Mouse (Mus musculus): Measurements from ENCODE around the gene Mdk. TPM values are rescaled to one million over a fixed set of nuclear protein-coding genes. Genes with fewer than 3 reads are reported as not detected.

Mdk gene
- polyA plus RNA-seq, 1 experiment from 2014 or later: 984 TPM

- Histone ChIP-seq H3K4me1 (replicated peaks; ENCODE audit: control insufficient read depth, insufficient read depth, low read length) (peaks cover 10% of the 10 kb centered on the region; the same call in 1 of the 2 replicates), H3K27ac (ENCODE audit: low read depth, low read length) (peak overlapping the region; percentile 96), H3K9me3 (ENCODE audit: control insufficient read depth, low read length) (no peaks in the 10 kb centered on the region), H3K27me3 (ENCODE audit: control insufficient read depth, insufficient read depth, low read length) (no peaks in the 10 kb centered on the region), H3K9ac (ENCODE audit: low read depth, low read length) (peak overlapping the region; percentile 99), H3K36me3 (ENCODE audit: control insufficient read depth, insufficient read depth, low read length) (no peaks in the 10 kb centered on the region), H3K4me2 (replicated peaks; ENCODE audit: low read depth, low read length) (peak overlapping the region; percentile 91), H3K4me3 (ENCODE audit: low read depth, low read length) (peak overlapping the region; percentile 88)
- peak; percentile 89 for DNase-seq (ENCODE audit: low spot score)
- WGBS: 2% methylated on average over 40 of the region's 50 CpGs
- ATAC-seq (ENCODE audit: low FRiP score): peak; percentile 81
Measured at GRCm38 (mm10) chr2:91931328-91932159, 553 bp downstream of the Mdk start.

- DNase-seq (ENCODE audit: low spot score): peak; percentile 64
- under 1% methylated on average over 23 of the region's 23 CpGs for WGBS
Measured at GRCm38 (mm10) chr2:91930761-91931291, 1.3 kb downstream of the Mdk start.

GRCm38 (mm10) chr2:91929936-91930335, 2.2 kb downstream of the Mdk start:
- H3K27me3 ChIP-seq (ENCODE audit: control insufficient read depth, insufficient read depth, low read length): no peaks in the 10 kb centered on the region; the same call in 1 of the 2 replicates
- peaks cover 10% of the 10 kb centered on the region; the same call in 1 of the 2 replicates for H3K4me1 ChIP-seq (replicated peaks; ENCODE audit: control insufficient read depth, insufficient read depth, low read length)
- H3K9ac ChIP-seq (ENCODE audit: low read depth, low read length): peak overlapping the region; percentile 99
- H3K4me3 ChIP-seq (ENCODE audit: low read depth, low read length): peak overlapping the region; percentile 88
- peak overlapping the region; percentile 58; the same call in 1 of the 2 replicates for H3K27ac ChIP-seq (ENCODE audit: low read depth, low read length)
- DNase-seq (ENCODE audit: low spot score) (peak; percentile 92), ATAC-seq (ENCODE audit: low FRiP score) (peak; percentile 8; the same call in 1 of the 2 replicates)
- H3K36me3 ChIP-seq (ENCODE audit: control insufficient read depth, insufficient read depth, low read length): no peaks in the 10 kb centered on the region
- H3K4me2 ChIP-seq (replicated peaks; ENCODE audit: low read depth, low read length): peak overlapping the region; percentile 91
- WGBS: 9% methylated on average over 12 of the region's 12 CpGs
- no peaks in the 10 kb centered on the region for H3K9me3 ChIP-seq (ENCODE audit: control insufficient read depth, low read length)

More at GRCm38 (mm10) chr2:91930761-91931291, 1.3 kb downstream of the Mdk start:
- Histone ChIP-seq H3K27ac (ENCODE audit: low read depth, low read length) (peak overlapping the region; percentile 96), H3K9me3 (ENCODE audit: control insufficient read depth, low read length) (no peaks in the 10 kb centered on the region), H3K4me2 (replicated peaks; ENCODE audit: low read depth, low read length) (peak overlapping the region; percentile 91), H3K9ac (ENCODE audit: low read depth, low read length) (peak overlapping the region; percentile 99), H3K36me3 (ENCODE audit: control insufficient read depth, insufficient read depth, low read length) (no peaks in the 10 kb centered on the region), H3K4me3 (ENCODE audit: low read depth, low read length) (peak overlapping the region; percentile 88), H3K27me3 (ENCODE audit: control insufficient read depth, insufficient read depth, low read length) (no peaks in the 10 kb centered on the region; the same call in 1 of the 2 replicates), H3K4me1 (replicated peaks; ENCODE audit: control insufficient read depth, insufficient read depth, low read length) (peaks cover 10% of the 10 kb centered on the region; the same call in 1 of the 2 replicates)
- peak; percentile 12; the same call in 1 of the 2 replicates for ATAC-seq (ENCODE audit: low FRiP score)

DNA sequence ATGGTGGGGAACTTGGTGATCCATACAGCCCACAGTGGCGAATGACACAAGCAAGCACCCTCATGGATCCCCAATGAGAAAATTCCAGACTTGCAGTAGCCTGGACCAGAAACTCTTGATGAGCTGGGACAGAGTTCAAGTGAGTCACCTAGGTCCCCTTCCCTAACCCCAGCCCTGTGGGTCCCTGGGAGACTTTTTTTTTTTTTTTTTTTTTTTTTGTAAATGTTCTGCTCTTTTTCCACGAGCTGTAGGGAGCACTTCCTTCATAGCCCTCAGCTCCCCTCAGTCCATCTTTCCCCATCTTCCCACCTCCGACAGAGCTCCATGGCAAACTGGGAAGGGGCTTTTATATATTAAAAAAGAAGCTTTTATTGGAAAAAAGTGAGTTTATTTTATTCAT, 2.6 kb downstream of the Mdk start:
- 50% methylated on average over 3 of the region's 3 CpGs for WGBS
- H3K9me3 ChIP-seq (ENCODE audit: control insufficient read depth, low read length): no peaks in the 10 kb centered on the region
- ATAC-seq (ENCODE audit: low FRiP score): no peak
- H3K4me2 ChIP-seq (replicated peaks; ENCODE audit: low read depth, low read length): peak overlapping the region; percentile 91; the same call in 1 of the 2 replicates
- DNase-seq (ENCODE audit: low spot score): no peak
- H3K27me3 ChIP-seq (ENCODE audit: control insufficient read depth, insufficient read depth, low read length): no peaks in the 10 kb centered on the region; the same call in 1 of the 2 replicates
- H3K9ac ChIP-seq (ENCODE audit: low read depth, low read length): peak overlapping the region; percentile 60; the same call in 1 of the 2 replicates
- H3K4me3 ChIP-seq (ENCODE audit: low read depth, low read length): peak overlapping the region; percentile 88
- H3K27ac ChIP-seq (ENCODE audit: low read depth, low read length): 0 out of 2 replicates have a peak overlapping the region, but pooled peaks have one; percentile 58
- no peaks in the 10 kb centered on the region for H3K36me3 ChIP-seq (ENCODE audit: control insufficient read depth, insufficient read depth, low read length)
- peaks cover 10% of the 10 kb centered on the region; the same call in 1 of the 2 replicates for H3K4me1 ChIP-seq (replicated peaks; ENCODE audit: control insufficient read depth, insufficient read depth, low read length)

DNA sequence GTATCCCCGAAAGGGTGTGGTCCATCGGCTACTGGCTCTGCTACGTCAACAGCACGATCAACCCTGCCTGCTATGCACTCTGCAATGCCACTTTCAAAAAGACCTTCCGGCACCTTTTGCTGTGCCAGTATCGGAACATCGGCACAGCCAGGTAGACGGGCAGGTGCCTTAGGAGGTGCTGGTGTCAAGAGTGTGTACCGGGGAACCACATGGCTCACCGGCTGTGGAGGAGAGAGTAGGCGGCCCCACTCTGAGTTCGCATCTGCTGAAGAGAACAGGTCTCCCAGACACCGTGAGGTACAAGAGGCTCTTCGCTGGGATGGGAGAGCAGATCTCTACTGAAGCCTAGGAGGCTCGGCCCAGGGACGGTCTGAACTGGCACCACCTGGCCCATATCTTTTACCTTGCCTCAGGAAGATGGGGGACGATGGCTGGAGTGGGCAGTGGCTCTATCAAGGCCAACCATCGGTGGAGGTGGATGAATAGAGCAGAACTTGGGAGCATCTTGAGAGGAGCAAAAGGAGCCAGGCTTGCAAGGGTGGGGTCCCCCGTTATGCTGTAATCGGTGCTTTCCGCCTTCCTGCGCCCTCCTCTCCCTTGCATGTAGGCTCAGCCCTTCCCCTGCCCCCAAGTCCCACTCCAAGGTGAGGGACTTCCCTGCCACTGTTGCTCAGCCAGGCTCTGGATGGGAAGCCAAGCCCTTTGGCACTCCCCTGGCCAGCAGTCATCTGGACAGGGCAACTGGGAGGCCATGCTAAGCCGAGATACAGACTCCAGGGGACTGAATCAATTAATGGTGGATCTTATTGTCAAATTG, 3.4 kb downstream of the Mdk start:
- DNase-seq (ENCODE audit: low spot score): no peak
- no peak for ATAC-seq (ENCODE audit: low FRiP score)
- no peak overlapping the region for H3K27ac ChIP-seq (ENCODE audit: low read depth, low read length)
- no peak overlapping the region for H3K9ac ChIP-seq (ENCODE audit: low read depth, low read length)
- no peak overlapping the region for H3K4me3 ChIP-seq (ENCODE audit: low read depth, low read length)
- H3K27me3 ChIP-seq (ENCODE audit: control insufficient read depth, insufficient read depth, low read length): peaks cover 2% of the 10 kb centered on the region; the same call in 1 of the 2 replicates
- 0 out of 2 replicates have a peak overlapping the region, but pooled peaks have one; percentile 91 for H3K4me2 ChIP-seq (replicated peaks; ENCODE audit: low read depth, low read length)
- no peaks in the 10 kb centered on the region for H3K36me3 ChIP-seq (ENCODE audit: control insufficient read depth, insufficient read depth, low read length)
- 68% methylated on average over 23 of the region's 23 CpGs for WGBS
- H3K4me1 ChIP-seq (replicated peaks; ENCODE audit: control insufficient read depth, insufficient read depth, low read length): peaks cover 7% of the 10 kb centered on the region; the same call in 1 of the 2 replicates
- no peaks in the 10 kb centered on the region for H3K9me3 ChIP-seq (ENCODE audit: control insufficient read depth, low read length)

DNA sequence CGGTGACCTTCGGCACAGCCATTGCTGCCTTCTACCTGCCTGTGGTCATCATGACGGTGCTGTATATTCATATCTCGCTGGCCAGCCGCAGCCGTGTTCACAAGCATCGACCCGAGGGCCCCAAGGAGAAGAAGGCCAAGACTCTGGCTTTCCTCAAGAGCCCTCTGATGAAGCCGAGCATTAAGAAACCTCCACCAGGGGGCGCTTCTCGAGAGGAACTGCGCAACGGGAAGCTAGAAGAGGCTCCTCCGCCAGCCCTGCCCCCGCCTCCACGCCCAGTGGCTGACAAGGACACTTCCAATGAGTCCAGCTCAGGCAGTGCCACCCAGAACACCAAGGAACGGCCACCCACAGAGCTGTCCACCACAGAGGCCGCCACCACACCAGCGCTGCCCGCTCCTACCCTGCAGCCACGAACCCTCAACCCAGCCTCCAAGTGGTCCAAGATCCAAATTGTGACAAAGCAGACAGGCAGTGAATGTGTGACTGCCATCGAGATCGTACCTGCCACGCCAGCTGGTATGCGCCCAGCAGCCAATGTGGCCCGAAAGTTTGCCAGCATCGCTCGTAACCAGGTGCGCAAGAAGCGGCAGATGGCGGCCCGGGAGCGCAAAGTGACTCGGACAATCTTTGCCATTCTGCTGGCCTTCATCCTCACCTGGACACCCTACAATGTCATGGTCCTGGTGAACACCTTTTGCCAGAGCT, 4.1 kb downstream of the Mdk start:
- ATAC-seq (ENCODE audit: low FRiP score) (no peak), DNase-seq (ENCODE audit: low spot score) (peak; percentile 92)
- Histone ChIP-seq H3K4me1 (replicated peaks; ENCODE audit: control insufficient read depth, insufficient read depth, low read length) (peaks cover 4% of the 10 kb centered on the region; the same call in 1 of the 2 replicates), H3K9me3 (ENCODE audit: control insufficient read depth, low read length) (no peaks in the 10 kb centered on the region), H3K27me3 (ENCODE audit: control insufficient read depth, insufficient read depth, low read length) (peaks cover 9% of the 10 kb centered on the region), H3K27ac (ENCODE audit: low read depth, low read length) (no peak overlapping the region), H3K4me3 (ENCODE audit: low read depth, low read length) (no peak overlapping the region), H3K9ac (ENCODE audit: low read depth, low read length) (no peak overlapping the region), H3K36me3 (ENCODE audit: control insufficient read depth, insufficient read depth, low read length) (no peaks in the 10 kb centered on the region), H3K4me2 (replicated peaks; ENCODE audit: low read depth, low read length) (peak overlapping the region; percentile 17; the same call in 1 of the 2 replicates)
- 41% methylated on average over 34 of the region's 34 CpGs for WGBS

DNA sequence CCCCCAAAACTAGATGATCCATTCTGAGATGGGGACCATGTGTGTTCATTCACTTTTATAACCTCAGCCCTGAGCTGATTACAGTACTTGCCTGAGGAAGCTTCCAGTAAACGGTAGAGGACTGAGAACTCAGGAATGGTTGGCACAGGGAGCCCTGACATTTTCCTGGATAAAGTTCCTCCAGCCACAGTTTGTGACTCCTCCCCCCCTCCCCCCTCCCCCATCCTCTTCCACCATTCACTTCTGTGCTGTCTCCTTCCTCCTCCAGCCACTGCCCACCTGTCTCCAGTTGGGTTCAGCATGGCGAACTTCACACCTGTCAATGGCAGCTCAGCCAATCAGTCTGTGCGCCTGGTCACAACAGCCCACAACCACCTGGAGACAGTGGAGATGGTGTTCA, 5.1 kb downstream of the Mdk start, which contains the start of gene Chrm4:
TSS of gene Chrm4 (plus strand) at position 301 of the 400 bp plus-strand sequence.
- H3K9ac ChIP-seq (ENCODE audit: low read depth, low read length): no peak within 1 kb of the TSS
- no peak for ATAC-seq (ENCODE audit: low FRiP score)
- H3K4me1 ChIP-seq (replicated peaks; ENCODE audit: control insufficient read depth, insufficient read depth, low read length): no peaks in the 10 kb centered on the region; the same call in 1 of the 2 replicates
- no peaks in the 10 kb centered on the region for H3K9me3 ChIP-seq (ENCODE audit: control insufficient read depth, low read length)
- 98% methylated on average over 3 of the region's 3 CpGs for WGBS
- H3K27ac ChIP-seq (ENCODE audit: low read depth, low read length): no peak within 1 kb of the TSS
- no peak for DNase-seq (ENCODE audit: low spot score)
- H3K4me3 ChIP-seq (ENCODE audit: low read depth, low read length): no peak within 1 kb of the TSS
- H3K27me3 ChIP-seq (ENCODE audit: control insufficient read depth, insufficient read depth, low read length): peaks cover 18% of the 10 kb centered on the region
- H3K4me2 ChIP-seq (replicated peaks; ENCODE audit: low read depth, low read length): peak within 1 kb of the TSS; percentile 17; the same call in 1 of the 2 replicates
- no peaks in the 10 kb centered on the region for H3K36me3 ChIP-seq (ENCODE audit: control insufficient read depth, insufficient read depth, low read length)

Measured in hindbrain, embryonic 11.5 days (tissue).